Mouse (Mus musculus) embryo, embryonic 9.5 days (tissue): ENCODE results near the gene Ghrl.

ENCODE experiments used
- DNase-seq: peaks from one replicate; pipeline ENCODE4 v3.0.0-alpha.2; 2017; ENCODE audit errors: extremely low spot score

Ghrl gene

GRCm38 (mm10) chr6:113668287-113669154 lies 51.2 kb downstream of the Ghrl start:
- DNase-seq, result peak; percentile 46

- no peak for DNase-seq
These were observed 52.0 kb downstream of the Ghrl start for GRCm38 (mm10) chr6:113667611-113668122.
